Mouse (Mus musculus) CH12.LX (cell line): ENCODE results near the gene Poglut1. TPM values are rescaled to one million over a fixed set of nuclear protein-coding genes. Genes with fewer than 3 reads are reported as not detected.

ENCODE experiments used
- DNase-seq: peaks from one replicate; pipeline ENCODE4 v3.0.0-alpha.2; 2013; ENCODE audit errors: extremely low read depth
- H3K27ac ChIP-seq: 2 replicates; pipeline ENCODE4 v1.5.1; 2012; ENCODE audit warnings: low read depth, mild to moderate bottlenecking, control low read depth, moderate library complexity; ENCODE audit not compliant: insufficient read depth
- H3K27me3 ChIP-seq: replicated peaks from 2 replicates; pipeline ENCODE3; 2012; ENCODE audit warnings: inconsistent platforms
- H3K36me3 ChIP-seq, 2 experiments: replicated peaks in 1 of 2; 2 replicates each; pipeline versions ENCODE3 to v1.6.1; 2012; ENCODE audit warnings: inconsistent platforms in 1 of 2, low read length in 1 of 2, mild to moderate bottlenecking in 1 of 2, mixed read lengths in 1 of 2, moderate library complexity in 1 of 2; ENCODE audit not compliant: control insufficient read depth in 1 of 2, insufficient read depth in 1 of 2
- H3K4me1 ChIP-seq, 2 experiments: 2 replicates each; pipeline ENCODE4 v1.6.1; 2012; ENCODE audit warnings: inconsistent platforms in 1 of 2, moderate library complexity in 1 of 2; ENCODE audit not compliant: insufficient read depth in 2 of 2, control insufficient read depth in 1 of 2
- H3K4me2 ChIP-seq: 2 replicates; pipeline ENCODE4 v1.6.1; 2012; ENCODE audit warnings: low read depth, mild to moderate bottlenecking, control low read depth; ENCODE audit not compliant: poor library complexity, insufficient read depth, severe bottlenecking
- H3K4me3 ChIP-seq, 3 experiments: fragments of 150-350 bp in 1 of 3; sonication (generic) in 1 of 3; replicated peaks in 1 of 3; 2 replicates each; pipeline versions ENCODE3 to v1.5.1; 2011 to 2012; ENCODE audit warnings: low read depth in 2 of 3, low read length in 2 of 3, mild to moderate bottlenecking in 2 of 3, moderate library complexity in 2 of 3, control low read depth in 1 of 3, improper control_type of control experiment in 1 of 3, inconsistent platforms in 1 of 3, mixed read lengths in 1 of 3; ENCODE audit not compliant: poor library complexity in 1 of 3
- H3K79me2 ChIP-seq: replicated peaks from 2 replicates; pipeline ENCODE4 v1.6.1; 2012; ENCODE audit warnings: mild to moderate bottlenecking, moderate library complexity; ENCODE audit not compliant: control insufficient read depth, poor library complexity, insufficient read depth, severe bottlenecking; ENCODE audit errors: extremely low read depth
- H3K9ac ChIP-seq: 2 replicates; pipeline ENCODE4 v1.6.1; 2012; ENCODE audit warnings: low read depth, mild to moderate bottlenecking, control low read depth, moderate library complexity; ENCODE audit not compliant: insufficient read depth
- H3K9me3 ChIP-seq: replicated peaks from 2 replicates; pipeline ENCODE3; 2012; ENCODE audit warnings: low read length, inconsistent platforms, mixed read lengths
- CHD2 ChIP-seq: IDR thresholded peaks from 2 replicates; pipeline ENCODE4 v1.6.1; 2011; ENCODE audit warnings: low read length, improper control_type of control experiment
- CTCF ChIP-seq, 2 experiments: IDR thresholded peaks in 1 of 2; conservative IDR thresholded peaks in 1 of 2; 2 replicates each; pipeline ENCODE4 v1.5.1; 2011 to 2012; ENCODE audit warnings: low read depth in 2 of 2, low read length in 2 of 2, improper control_type of control experiment in 1 of 2, inconsistent platforms in 1 of 2, mild to moderate bottlenecking in 1 of 2, moderate library complexity in 1 of 2
- E2F4 ChIP-seq: IDR thresholded peaks from 2 replicates; pipeline ENCODE4 v1.6.1; 2011; ENCODE audit warnings: low read depth, low read length, improper control_type of control experiment; ENCODE audit not compliant: insufficient replicate concordance
- ELF1 ChIP-seq: IDR thresholded peaks from 2 replicates; pipeline ENCODE4 v1.6.1; 2014; ENCODE audit warnings: low read depth, mild to moderate bottlenecking, inconsistent platforms, low read length, improper control_type of control experiment
- EP300 ChIP-seq: IDR thresholded peaks from 2 replicates; pipeline ENCODE4 v1.6.1; 2011; ENCODE audit warnings: low read length, improper control_type of control experiment
- ETS1 ChIP-seq: conservative IDR thresholded peaks from 2 replicates; pipeline ENCODE4 v1.6.1; 2012; ENCODE audit warnings: low read depth, mild to moderate bottlenecking, inconsistent platforms, low read length, improper control_type of control experiment, moderate library complexity
- GABPA ChIP-seq: IDR thresholded peaks from 2 replicates; pipeline ENCODE4 v1.6.1; 2012; ENCODE audit warnings: low read depth, low read length, improper control_type of control experiment, inconsistent platforms; ENCODE audit not compliant: insufficient replicate concordance
- HCFC1 ChIP-seq: IDR thresholded peaks from 2 replicates; pipeline ENCODE4 v1.6.1; 2012; ENCODE audit warnings: low read depth, mild to moderate bottlenecking, inconsistent platforms, low read length, improper control_type of control experiment
- IRF4 ChIP-seq: IDR thresholded peaks from 2 replicates; pipeline ENCODE4 v1.6.1; 2014; ENCODE audit warnings: low read depth, mild to moderate bottlenecking, inconsistent platforms, low read length, improper control_type of control experiment
- JUN ChIP-seq: IDR thresholded peaks from 2 replicates; pipeline ENCODE4 v1.6.1; 2011; ENCODE audit warnings: low read depth, mild to moderate bottlenecking, low read length, improper control_type of control experiment, moderate library complexity; ENCODE audit not compliant: insufficient read depth
- JUND ChIP-seq: conservative IDR thresholded peaks from 2 replicates; pipeline ENCODE4 v1.6.1; 2011; ENCODE audit warnings: low read depth, low read length, improper control_type of control experiment
- MAX ChIP-seq: IDR thresholded peaks from 2 replicates; pipeline ENCODE4 v1.6.1; 2011; ENCODE audit warnings: low read length, improper control_type of control experiment
- MXI1 ChIP-seq: IDR thresholded peaks from 2 replicates; pipeline ENCODE4 v1.6.1; 2011; ENCODE audit warnings: mild to moderate bottlenecking, low read depth, low read length, improper control_type of control experiment
- MYC ChIP-seq: IDR thresholded peaks from 2 replicates; pipeline ENCODE4 v1.6.1; 2011; ENCODE audit warnings: low read depth, mild to moderate bottlenecking, improper control_type of control experiment, low read length
- NRF1 ChIP-seq: IDR thresholded peaks from 2 replicates; pipeline ENCODE4 v1.6.1; 2014; ENCODE audit warnings: low read depth, mild to moderate bottlenecking, inconsistent platforms, low read length, improper control_type of control experiment, moderate library complexity
- SIN3A ChIP-seq: IDR thresholded peaks from 2 replicates; pipeline ENCODE4 v1.6.1; 2012; ENCODE audit warnings: low read length, improper control_type of control experiment, inconsistent platforms
- UBTF ChIP-seq: IDR thresholded peaks from 2 replicates; pipeline ENCODE4 v1.6.1; 2012; ENCODE audit warnings: low read depth, mild to moderate bottlenecking, inconsistent platforms, low read length, improper control_type of control experiment, moderate library complexity
- USF2 ChIP-seq: conservative IDR thresholded peaks from 2 replicates; pipeline ENCODE4 v1.6.1; 2011; ENCODE audit warnings: low read depth, low read length, improper control_type of control experiment
- ZKSCAN1 ChIP-seq: IDR thresholded peaks from 2 replicates; pipeline ENCODE4 v1.6.1; 2012; ENCODE audit warnings: low read depth, inconsistent platforms, low read length, improper control_type of control experiment, borderline replicate concordance
- ZNF384 ChIP-seq: IDR thresholded peaks from 2 replicates; pipeline ENCODE4 v1.6.1; 2012; ENCODE audit warnings: low read depth, low read length, improper control_type of control experiment, inconsistent platforms
- dilution Hi-C: fragments of 300-500 bp; cut with MboI; formaldehyde crosslinking; loops from 2 replicates; pipeline ENCODE4 v1.14.3; 2020; ENCODE audit warnings: low sequenced_read_pairs; ENCODE audit not compliant: extremely low pct_unique_long_range_greater_than_20kb, extremely low pct_ligation_motif_present
- in situ Hi-C: fragments of 300-500 bp; cut with MboI; formaldehyde crosslinking; loops from 3 replicates; pipeline ENCODE4 v1.14.3; 2019; ENCODE audit warnings: low sequenced_read_pairs, low pct_ligation_motif_present, low pct_unique_long_range_greater_than_20kb, mixed read lengths
- polyA plus RNA-seq: library from polyadenylated mRNA; unstranded; fragments of >175 nt; gene quantifications from 2 replicates; pipeline ENCODE4 v1.2.1, GENCODE M21; 2012; ENCODE audit warnings: low read depth; ENCODE audit not compliant: insufficient read length
- total RNA-seq, 2 experiments: library from RNA; depleted of rRNA; stranded (reverse); fragments of 300-350 nt in 1 of 2; fragments of >200 nt in 1 of 2; gene quantifications; 2 replicates each; pipeline ENCODE4 v1.2.3; 2012 to 2014

Gene Poglut1
- total and polyA plus RNA-seq, 3 experiments: 41.4 to 65.6 (median 54.7) TPM

- Histone ChIP-seq H3K79me2 (no peaks in the 10 kb centered on the region), H3K36me3 (peaks cover 31 to 63% of the 10 kb centered on the region in 2 experiments), H3K9ac (no peak overlapping the region), H3K4me2 (no peak overlapping the region), H3K27me3 (no peaks in the 10 kb centered on the region), H3K4me3 (no peak overlapping the region), H3K9me3 (no peaks in the 10 kb centered on the region), H3K4me1 (peaks cover 0 to 2% of the 10 kb centered on the region in 2 experiments; a peak in 1 of 4 replicates), H3K27ac (no peak overlapping the region)
- in situ Hi-C loops: no loop called here
- no peak for DNase-seq
- dilution Hi-C loops: no loop called here
- TF ChIP-seq UBTF (no peak), JUN (no peak), CTCF (conservative IDR thresholded peaks at IDR 0.05 in 1 of 2, IDR thresholded peaks at IDR 0.05 in 1 of 2; ENCODE audit: low read depth in 2 of 2, low read length in 2 of 2) (no peak), MAX (no peak), ETS1 (no peak), SIN3A (no peak), GABPA (no peak), IRF4 (no peak), ELF1 (no peak), USF2 (no peak), ZNF384 (no peak), JUND (no peak), ZKSCAN1 (no peak), NRF1 (no peak), E2F4 (no peak), MXI1 (no peak), HCFC1 (no peak)
Observed at GRCm38 (mm10) chr16:38592946-38593345, 42.9 kb upstream of the Poglut1 start.

GRCm38 (mm10) chr16:38592026-38592678 is 42.1 kb upstream of the Poglut1 start:
- dilution Hi-C loops: no loop called here
- H3K36me3 ChIP-seq: peaks cover 36 to 71% of the 10 kb centered on the region in 2 experiments

More at GRCm38 (mm10) chr16:38592026-38592678, 42.1 kb upstream of the Poglut1 start:
- Histone ChIP-seq H3K27me3 (no peaks in the 10 kb centered on the region), H3K4me2 (no peak overlapping the region)
- no peak for TF ChIP-seq MYC
- TF ChIP-seq IRF4: no peak
- TF ChIP-seq EP300: no peak
- no peak for TF ChIP-seq HCFC1
- TF ChIP-seq NRF1: no peak
- no peak for TF ChIP-seq JUN
- TF ChIP-seq CHD2: no peak
- TF ChIP-seq ETS1: no peak
- TF ChIP-seq, all 38 proteins: peak for 0
- H3K9me3 ChIP-seq: no peaks in the 10 kb centered on the region
- no peak overlapping the region for H3K4me3 ChIP-seq
- in situ Hi-C loops: no loop called here
- H3K4me1 ChIP-seq: peaks cover 3 to 10% of the 10 kb centered on the region in 2 experiments; a peak in 3 of 4 replicates
- H3K79me2 ChIP-seq: no peaks in the 10 kb centered on the region
- DNase-seq: no peak
- H3K9ac ChIP-seq: no peak overlapping the region
- no peak overlapping the region for H3K27ac ChIP-seq
